Mouse (Mus musculus) kidney, adult 2 months (tissue): ENCODE results near the gene Ttc9c. TPM values are rescaled to one million over a fixed set of nuclear protein-coding genes. Genes with fewer than 3 reads are reported as not detected.

Experiments used
- DNase-seq: peaks from one replicate; pipeline ENCODE4 v3.0.0; 2021
- H3K27ac ChIP-seq: fragments of 200-500 bp; 2 replicates; pipeline ENCODE4 v1.5.1; 2012; ENCODE audit warnings: low read depth, low read length, control low read depth, inconsistent platforms; ENCODE audit not compliant: insufficient read depth
- H3K27me3 ChIP-seq: fragments of 200-500 bp; replicated peaks from 2 replicates; pipeline ENCODE4 v1.6.1; 2012; ENCODE audit warnings: mild to moderate bottlenecking, moderate library complexity, low read length, inconsistent platforms; ENCODE audit not compliant: control insufficient read depth, insufficient read depth
- H3K36me3 ChIP-seq: fragments of 200-500 bp; 2 replicates; pipeline ENCODE4 v1.6.1; 2012; ENCODE audit warnings: mild to moderate bottlenecking, moderate library complexity, low read length, inconsistent platforms; ENCODE audit not compliant: control insufficient read depth, insufficient read depth
- H3K4me1 ChIP-seq: fragments of 200-500 bp; 2 replicates; pipeline ENCODE4 v1.6.1; 2011; ENCODE audit warnings: low read length; ENCODE audit not compliant: control insufficient read depth, insufficient read depth
- H3K4me3 ChIP-seq: fragments of 200-500 bp; 2 replicates; pipeline ENCODE4 v1.5.1; 2011; ENCODE audit warnings: mild to moderate bottlenecking, low read depth, low read length, control low read depth; ENCODE audit not compliant: insufficient read depth
- CTCF ChIP-seq: fragments of 200-500 bp; conservative IDR thresholded peaks from 2 replicates; pipeline ENCODE4 v1.5.1; 2011; ENCODE audit warnings: low read depth, mild to moderate bottlenecking, control low read depth, low read length, moderate library complexity, mixed read lengths; ENCODE audit not compliant: insufficient read depth, insufficient read length
- POLR2A ChIP-seq: fragments of 200-500 bp; IDR thresholded peaks from one replicate; pipeline ENCODE4 v1.6.1; 2011; ENCODE audit warnings: low read depth, low read length, control low read depth
- WGBS: fragments of 180-500 bp; shearing (Covaris S2); methylation state at CpG from one replicate; pipeline ENCODE4 v1.1.7; 2018; 5-methylcytosine and 5-hydroxymethylcytosine counted together
- polyA plus RNA-seq: library from polyadenylated mRNA; depleted of rRNA; stranded (reverse); fragments of >200 nt; gene quantifications from 2 replicates; pipeline ENCODE4 v1.2.3, GENCODE M21; 2012

Gene Ttc9c
- polyA plus RNA-seq, 1 experiment = 18.7 TPM

GRCm38 (mm10) chr19:8774086-8774835, 44.9 kb downstream of the Ttc9c start, which contains the start of gene Tmem179b:
Gene Tmem179b, minus strand, starts transcription at chr19:8774467.
- peak within 1 kb of the TSS; percentile 99 for H3K4me3 ChIP-seq
- H3K36me3 ChIP-seq = no peaks in the 10 kb centered on the region
- H3K4me1 ChIP-seq = peaks cover 17% of the 10 kb centered on the region; the same call in 1 of the 2 replicates
- peak; percentile 97 for DNase-seq
- WGBS = under 1% methylated on average over 68 of the region's 68 CpGs
- TF ChIP-seq CTCF (no peak), POLR2A (peak; percentile 70)
- peak within 1 kb of the TSS; percentile 87 for H3K27ac ChIP-seq
- H3K27me3 ChIP-seq = no peaks in the 10 kb centered on the region

- TF ChIP-seq POLR2A (no peak), CTCF (no peak)
- no peak for DNase-seq
- H3K27ac ChIP-seq = no peak overlapping the region
- H3K4me3 ChIP-seq = peak overlapping the region; percentile 30; the same call in 1 of the 2 replicates
- WGBS = 35% methylated on average over 6 of the region's 6 CpGs
- H3K4me1 ChIP-seq = peaks cover 17% of the 10 kb centered on the region; the same call in 1 of the 2 replicates
- H3K36me3 ChIP-seq = no peaks in the 10 kb centered on the region; the same call in 1 of the 2 replicates
- H3K27me3 ChIP-seq = no peaks in the 10 kb centered on the region
Observed at GRCm38 (mm10) chr19:8773409-8773808, 45.7 kb downstream of the Ttc9c start.

- peaks cover 17% of the 10 kb centered on the region; the same call in 1 of the 2 replicates for H3K4me1 ChIP-seq
- no peak overlapping the region for H3K27ac ChIP-seq
- TF ChIP-seq POLR2A = no peak
- no peak for TF ChIP-seq CTCF
- H3K27me3 ChIP-seq = no peaks in the 10 kb centered on the region
- no peaks in the 10 kb centered on the region; the same call in 1 of the 2 replicates for H3K36me3 ChIP-seq
- 68% methylated on average over 5 of the region's 5 CpGs for WGBS
- peak overlapping the region; percentile 30; the same call in 1 of the 2 replicates for H3K4me3 ChIP-seq
- no peak for DNase-seq
Observed at GRCm38 (mm10) chr19:8772996-8773395, 46.1 kb downstream of the Ttc9c start.

GRCm38 (mm10) chr19:8770567-8771270, 48.4 kb downstream of the Ttc9c start, which contains the start of gene Tmem223:
Gene Tmem223, plus strand, starts transcription at chr19:8770996.
- Histone ChIP-seq H3K4me3 (peak within 1 kb of the TSS; percentile 96), H3K36me3 (peaks cover 2% of the 10 kb centered on the region), H3K27me3 (no peaks in the 10 kb centered on the region), H3K27ac (peak within 1 kb of the TSS; percentile 90), H3K4me1 (peaks cover 17% of the 10 kb centered on the region; the same call in 1 of the 2 replicates)
- peak; percentile 86 for DNase-seq
- no peak for TF ChIP-seq CTCF
- peak; percentile 72 for TF ChIP-seq POLR2A
- 18% methylated on average over 29 of the region's 29 CpGs for WGBS

DNA sequence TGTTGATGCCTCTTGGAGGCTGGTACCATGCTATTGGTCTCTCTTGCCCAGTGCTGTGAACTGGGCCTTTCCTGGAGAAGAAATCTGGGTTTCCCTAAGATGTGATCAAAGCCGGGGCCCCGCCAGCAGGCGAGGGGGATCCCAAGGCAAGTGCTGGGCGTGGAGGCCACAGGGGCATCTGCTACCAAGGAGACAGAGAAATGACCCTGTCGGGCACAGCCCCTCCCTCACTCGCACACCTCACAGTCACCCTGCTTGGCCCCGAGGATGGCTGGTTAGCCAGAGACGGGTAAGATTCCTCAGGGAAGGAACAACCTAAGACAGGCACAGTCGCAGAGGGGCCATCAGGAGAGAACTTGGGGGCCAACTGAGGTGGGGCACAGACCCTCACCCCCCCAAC, 53.6 kb downstream of the Ttc9c start:
- peaks cover 4% of the 10 kb centered on the region; the same call in 1 of the 2 replicates for H3K4me1 ChIP-seq
- no peak overlapping the region for H3K27ac ChIP-seq
- H3K4me3 ChIP-seq = no peak overlapping the region
- 98% methylated on average over 9 of the region's 9 CpGs for WGBS
- no peak for TF ChIP-seq POLR2A
- no peak for TF ChIP-seq CTCF
- no peaks in the 10 kb centered on the region for H3K27me3 ChIP-seq
- peaks cover 8% of the 10 kb centered on the region for H3K36me3 ChIP-seq
- no peak for DNase-seq

GRCm38 (mm10) chr19:8763276-8763675, 55.9 kb downstream of the Ttc9c start:
- Histone ChIP-seq H3K27ac (no peak overlapping the region), H3K4me1 (no peaks in the 10 kb centered on the region), H3K27me3 (no peaks in the 10 kb centered on the region), H3K36me3 (peaks cover 8% of the 10 kb centered on the region), H3K4me3 (no peak overlapping the region)
- 86% methylated on average over 4 of the region's 4 CpGs for WGBS
- DNase-seq = no peak
- TF ChIP-seq CTCF (no peak), POLR2A (no peak)
